Mouse (Mus musculus): ENCODE measurements around the gene U2af1l4.
A peak's percentile ranks its signal among the peaks of the same experiment; 100 is the strongest.

U2af1l4 gene

GRCm38 (mm10) chr7:30563117-30563905 is at the start of gene U2af1l4, which contains the start of the genes Gm49396 and Psenen:
U2af1l4 (plus strand) TSS chr7:30563301.
Gm49396 (plus strand) TSS chr7:30563344.
Psenen (minus strand) TSS chr7:30563627.
- peak; percentile 92 for DNase-seq (ENCODE audit: extremely low spot score)

DNA sequence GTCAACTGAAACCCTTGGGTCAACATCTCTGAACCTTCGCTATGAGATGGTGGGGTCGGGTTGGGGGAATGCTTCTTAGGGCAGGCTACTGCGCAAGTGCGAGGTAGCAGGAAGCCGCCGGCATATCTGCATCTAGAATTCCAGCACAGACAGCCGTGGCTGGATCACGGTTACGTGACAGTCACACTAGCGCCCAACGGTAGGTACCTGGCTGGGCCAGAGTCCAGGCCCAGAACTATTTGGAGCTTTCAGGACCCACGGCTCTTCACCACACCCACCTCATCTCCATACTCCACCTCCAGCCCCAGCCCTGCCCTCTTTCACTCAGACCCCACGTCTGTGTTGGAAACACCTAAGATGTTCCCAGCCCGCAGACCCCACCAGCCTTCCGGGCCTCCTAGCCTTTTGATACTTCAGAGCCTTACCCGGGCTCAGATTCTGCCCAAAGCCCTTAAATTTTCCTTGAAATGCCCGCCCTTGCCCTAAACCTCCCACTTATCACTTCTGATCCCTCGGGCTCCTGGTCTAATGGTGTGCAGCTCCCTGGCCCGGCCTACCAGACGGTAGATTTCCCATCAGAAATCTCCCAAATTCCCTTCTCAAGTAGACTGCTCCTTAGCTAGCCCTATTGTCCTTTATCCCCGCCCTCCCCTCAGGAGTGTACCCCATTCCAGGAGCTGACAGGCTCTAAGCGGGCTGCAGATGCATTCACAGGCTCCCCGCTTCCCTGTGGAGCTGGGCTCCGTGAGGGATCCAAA is 47.9 kb upstream of the U2af1l4 start:
- no peak for DNase-seq (ENCODE audit: extremely low spot score)

- no peak for DNase-seq (ENCODE audit: extremely low spot score)
Measured at GRCm38 (mm10) chr7:30518325-30518724, 44.8 kb upstream of the U2af1l4 start.

GRCm38 (mm10) chr7:30520396-30520795 is 42.7 kb upstream of the U2af1l4 start:
- no peak for DNase-seq (ENCODE audit: extremely low spot score)

- no peak for DNase-seq (ENCODE audit: extremely low spot score)
Measured at GRCm38 (mm10) chr7:30520856-30521255, 42.2 kb upstream of the U2af1l4 start.

DNA sequence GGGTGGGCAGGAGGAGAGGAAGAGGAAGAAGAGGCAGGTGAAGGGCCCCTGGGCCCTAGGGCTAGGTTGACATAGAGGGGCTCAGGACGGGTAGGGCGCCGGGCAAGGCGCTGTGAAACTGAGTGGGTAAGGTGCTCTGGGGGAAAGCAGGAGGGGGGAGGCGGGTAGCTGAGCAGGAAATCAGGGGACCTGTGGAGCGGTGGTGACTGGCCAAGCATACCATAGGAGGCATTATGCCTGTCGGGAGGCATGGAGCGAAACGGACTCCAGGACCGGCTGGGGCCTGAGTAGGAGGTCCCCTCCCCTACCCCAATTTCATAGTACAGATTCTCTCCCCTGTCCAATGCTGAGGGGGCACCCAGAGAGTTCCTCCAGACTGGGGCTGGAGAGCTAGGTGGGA is 40.2 kb upstream of the U2af1l4 start:
- no peak for DNase-seq (ENCODE audit: extremely low spot score)

GRCm38 (mm10) chr7:30524487-30524886 is 38.6 kb upstream of the U2af1l4 start:
- no peak for DNase-seq (ENCODE audit: extremely low spot score)

DNA sequence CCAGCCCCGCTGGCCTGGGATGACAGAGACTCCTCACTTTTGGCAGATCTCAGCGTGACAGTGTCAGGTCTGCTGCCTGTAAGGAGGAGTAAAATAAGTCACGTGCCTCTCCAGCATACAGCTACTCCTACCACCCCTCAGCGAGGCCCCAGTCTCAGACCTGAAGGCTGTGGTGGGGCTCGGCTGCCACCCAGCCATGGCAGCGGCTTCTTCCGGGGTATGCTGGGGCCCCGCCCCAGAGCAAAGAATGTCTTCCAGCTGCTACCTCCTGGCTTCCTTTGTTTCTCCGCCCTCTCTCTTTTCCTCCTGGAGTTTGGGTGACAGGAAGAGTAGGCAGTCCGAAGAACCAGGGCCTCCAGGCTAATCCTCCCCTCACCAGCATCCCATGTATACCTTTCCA is 37.1 kb upstream of the U2af1l4 start:
- peak; percentile 8 for DNase-seq (ENCODE audit: extremely low spot score)

DNA sequence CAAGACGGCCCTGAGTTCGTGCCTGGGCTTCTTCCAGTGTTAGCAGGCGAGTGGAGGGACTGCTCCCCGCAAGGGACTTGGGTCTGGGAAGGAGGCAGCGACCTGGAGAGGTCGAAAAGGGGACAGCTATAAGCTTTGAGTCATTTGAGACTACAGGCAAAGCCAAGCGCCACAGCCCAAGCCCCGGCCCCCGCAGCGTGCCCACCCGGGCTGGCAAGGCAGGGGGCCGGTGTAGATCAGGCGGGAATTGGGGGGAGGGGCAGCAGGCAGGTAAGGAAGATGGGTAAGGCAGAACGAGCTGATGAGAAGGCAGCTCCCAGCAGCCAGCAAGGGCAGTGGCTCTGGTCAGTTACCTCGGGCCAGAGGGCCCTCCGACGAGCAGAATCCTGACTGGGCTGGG is 36.7 kb upstream of the U2af1l4 start:
- DNase-seq (ENCODE audit: extremely low spot score), result no peak

- DNase-seq (ENCODE audit: extremely low spot score), result no peak
Measured at GRCm38 (mm10) chr7:30526981-30527380, 36.1 kb upstream of the U2af1l4 start.

- DNase-seq (ENCODE audit: extremely low spot score), result no peak
Measured at GRCm38 (mm10) chr7:30531291-30531815, 31.7 kb upstream of the U2af1l4 start.

- peak; percentile 51 for DNase-seq (ENCODE audit: extremely low spot score)
Measured at GRCm38 (mm10) chr7:30532931-30533330, 30.2 kb upstream of the U2af1l4 start.

GRCm38 (mm10) chr7:30533941-30534632 is 29.0 kb upstream of the U2af1l4 start:
- no peak for DNase-seq (ENCODE audit: extremely low spot score)

DNA sequence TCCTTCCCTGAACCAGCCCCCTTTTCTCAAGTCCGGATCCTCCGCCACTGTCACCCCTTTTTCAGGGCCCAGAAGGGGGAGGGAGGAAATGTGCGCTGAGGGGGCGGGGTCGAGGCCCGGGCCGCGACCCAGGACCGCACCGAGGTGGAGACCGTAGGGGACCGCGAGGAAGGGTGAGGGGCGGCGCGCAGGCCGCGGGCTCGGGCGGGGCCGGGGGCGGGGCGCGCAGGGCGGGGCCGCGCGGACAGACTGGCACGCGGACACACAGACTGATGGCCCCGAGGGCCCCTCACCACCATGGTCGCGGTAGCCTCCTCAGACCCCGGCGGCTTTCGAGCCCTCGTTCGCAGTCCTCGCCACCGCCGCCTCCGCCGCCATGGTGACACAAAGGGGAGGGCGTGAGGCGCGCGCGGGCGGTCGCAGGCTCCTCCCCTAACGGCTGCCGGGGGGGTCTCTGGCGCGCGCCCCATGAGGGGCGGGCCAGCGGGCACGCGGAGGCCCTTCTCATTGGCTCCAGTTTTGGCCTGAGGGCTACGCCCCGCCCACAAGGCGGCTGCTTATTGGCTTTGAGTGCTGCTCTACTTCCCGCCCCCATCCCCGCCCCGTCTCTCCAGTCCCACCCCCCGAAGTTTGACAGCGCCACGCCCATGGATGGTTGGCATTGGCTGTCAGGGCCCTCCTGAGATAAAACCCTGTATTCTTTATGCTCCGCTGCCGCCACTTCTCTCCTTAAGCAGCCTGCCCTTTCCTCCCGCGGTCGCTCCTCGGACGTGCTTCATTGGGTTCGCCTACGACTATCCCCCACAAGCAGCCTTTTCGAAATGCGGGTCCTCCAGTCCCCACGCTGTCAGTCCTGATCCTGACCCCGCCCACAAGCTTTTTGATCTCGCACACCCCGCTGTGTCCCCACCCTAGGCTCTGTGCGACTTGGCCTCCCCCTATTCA is 28.2 kb upstream of the U2af1l4 start, which contains the start of gene Arhgap33:
Gene Arhgap33, minus strand, starts transcription at position 428 of the 945 bp plus-strand sequence.
- DNase-seq (ENCODE audit: extremely low spot score), result peak; percentile 96

DNA sequence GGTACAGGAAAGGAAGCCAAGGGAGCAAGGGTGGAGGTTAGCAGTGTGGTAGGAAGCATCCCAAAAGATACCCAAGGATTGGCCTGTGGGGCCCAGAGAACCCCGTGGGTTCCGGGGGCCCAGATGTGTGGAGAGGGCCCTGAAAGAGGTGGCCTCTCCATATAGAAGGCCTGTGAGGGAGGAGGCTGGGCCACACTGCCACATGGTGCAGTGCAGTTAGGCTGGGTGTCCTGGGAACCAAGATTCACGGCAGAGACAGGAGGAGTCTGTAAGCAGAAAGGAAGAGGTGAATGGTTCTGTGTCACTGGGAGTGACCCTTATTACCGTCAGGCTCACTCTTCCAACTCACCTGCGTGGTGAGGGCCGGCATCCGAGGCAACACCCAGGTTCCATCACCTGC is 22.5 kb upstream of the U2af1l4 start:
- DNase-seq (ENCODE audit: extremely low spot score), result no peak

- DNase-seq (ENCODE audit: extremely low spot score), result no peak
Measured at GRCm38 (mm10) chr7:30544327-30544726, 18.8 kb upstream of the U2af1l4 start.

- DNase-seq (ENCODE audit: extremely low spot score), result no peak
Measured at GRCm38 (mm10) chr7:30549880-30550279, 13.2 kb upstream of the U2af1l4 start.

- DNase-seq (ENCODE audit: extremely low spot score), result no peak
Measured at GRCm38 (mm10) chr7:30550603-30551002, 12.5 kb upstream of the U2af1l4 start.

- no peak for DNase-seq (ENCODE audit: extremely low spot score)
Measured at GRCm38 (mm10) chr7:30551445-30552101, 11.5 kb upstream of the U2af1l4 start.

Measured in embryo, embryonic 9.5 days (tissue).